Mouse (Mus musculus): Measurements from ENCODE around the gene Ttc39b.
A peak's percentile ranks its signal among the peaks of the same experiment; 100 is the strongest.

The Ttc39b gene

GRCm38 (mm10) chr4:83228664-83229283 is 95.3 kb downstream of the Ttc39b start:
- DNase-seq (ENCODE audit: low read depth), result peak; percentile 64

GRCm38 (mm10) chr4:83228073-83228472 is 96.0 kb downstream of the Ttc39b start:
- DNase-seq (ENCODE audit: low read depth), result no peak

GRCm38 (mm10) chr4:83225633-83226360 is 98.3 kb downstream of the Ttc39b start:
- no peak for DNase-seq (ENCODE audit: low read depth)

- DNase-seq (ENCODE audit: low read depth), result peak; percentile 32
Observed at GRCm38 (mm10) chr4:83224242-83224641, 99.8 kb downstream of the Ttc39b start.

GRCm38 (mm10) chr4:83223197-83223596 is 100.9 kb downstream of the Ttc39b start:
- DNase-seq (ENCODE audit: low read depth), result no peak

- DNase-seq (ENCODE audit: low read depth), result peak; percentile 51
Observed at GRCm38 (mm10) chr4:83220761-83221557, 103.1 kb downstream of the Ttc39b start.

- no peak for DNase-seq (ENCODE audit: low read depth)
Observed at GRCm38 (mm10) chr4:83219253-83219652, 104.8 kb downstream of the Ttc39b start.

- no peak for DNase-seq (ENCODE audit: low read depth)
Observed at GRCm38 (mm10) chr4:83217128-83217527, 106.9 kb downstream of the Ttc39b start.

GRCm38 (mm10) chr4:83216381-83216780 is 107.7 kb downstream of the Ttc39b start:
- no peak for DNase-seq (ENCODE audit: low read depth)

GRCm38 (mm10) chr4:83215776-83216175 is 108.3 kb downstream of the Ttc39b start:
- no peak for DNase-seq (ENCODE audit: low read depth)

GRCm38 (mm10) chr4:83214822-83215558 is 109.1 kb downstream of the Ttc39b start:
- no peak for DNase-seq (ENCODE audit: low read depth)

- peak; percentile 42 for DNase-seq (ENCODE audit: low read depth)
Observed at GRCm38 (mm10) chr4:83213752-83214151, 110.3 kb downstream of the Ttc39b start.

GRCm38 (mm10) chr4:83211709-83212108 is 112.3 kb downstream of the Ttc39b start:
- DNase-seq (ENCODE audit: low read depth), result peak; percentile 48

- no peak for DNase-seq (ENCODE audit: low read depth)
Observed at GRCm38 (mm10) chr4:83210437-83210836, 113.6 kb downstream of the Ttc39b start.

- DNase-seq (ENCODE audit: low read depth), result no peak
Observed at GRCm38 (mm10) chr4:83206803-83207586, 117.1 kb downstream of the Ttc39b start.

GRCm38 (mm10) chr4:83206416-83206802 is 117.6 kb downstream of the Ttc39b start:
- DNase-seq (ENCODE audit: low read depth), result no peak

- DNase-seq (ENCODE audit: low read depth), result no peak
Observed at GRCm38 (mm10) chr4:83199391-83199790, 124.7 kb downstream of the Ttc39b start.

GRCm38 (mm10) chr4:83198123-83198522 is 125.9 kb downstream of the Ttc39b start:
- DNase-seq (ENCODE audit: low read depth), result no peak

- no peak for DNase-seq (ENCODE audit: low read depth)
Observed at GRCm38 (mm10) chr4:83189736-83190135, 134.3 kb downstream of the Ttc39b start.

GRCm38 (mm10) chr4:83187324-83187723 is 136.7 kb downstream of the Ttc39b start:
- no peak for DNase-seq (ENCODE audit: low read depth)

GRCm38 (mm10) chr4:83186448-83186847 is 137.6 kb downstream of the Ttc39b start:
- no peak for DNase-seq (ENCODE audit: low read depth)
